Mouse (Mus musculus): ENCODE results near the gene Cgnl1.
"Not testable (repeated sequence)": the region's sequence is repeated elsewhere in the genome, so short reads cannot be mapped to it uniquely, and the experiment has no call there.

Gene Cgnl1

GRCm38 (mm10) chr9:71623871-71624569 lies 147.4 kb downstream of the Cgnl1 start:
- DNase-seq (ENCODE audit: low spot score) = no peak

GRCm38 (mm10) chr9:71622593-71622992 lies 148.8 kb downstream of the Cgnl1 start:
- no peak for DNase-seq (ENCODE audit: low spot score)

- DNase-seq (ENCODE audit: low spot score) = no peak
Measured at GRCm38 (mm10) chr9:71621968-71622367, 149.4 kb downstream of the Cgnl1 start.

GRCm38 (mm10) chr9:71620116-71620515 lies 151.3 kb downstream of the Cgnl1 start:
- not testable (repeated sequence) for DNase-seq (ENCODE audit: low spot score)

GRCm38 (mm10) chr9:71617363-71617762 lies 154.0 kb downstream of the Cgnl1 start:
- DNase-seq (ENCODE audit: low spot score) = peak; percentile 27

- peak; percentile 69 for DNase-seq (ENCODE audit: low spot score)
Measured at GRCm38 (mm10) chr9:71616185-71616584, 155.2 kb downstream of the Cgnl1 start.

GRCm38 (mm10) chr9:71614643-71615042 lies 156.8 kb downstream of the Cgnl1 start:
- peak; percentile 44 for DNase-seq (ENCODE audit: low spot score)

GRCm38 (mm10) chr9:71612981-71613380 lies 158.4 kb downstream of the Cgnl1 start:
- DNase-seq (ENCODE audit: low spot score) = no peak

GRCm38 (mm10) chr9:71611876-71612275 lies 159.5 kb downstream of the Cgnl1 start:
- DNase-seq (ENCODE audit: low spot score) = no peak

GRCm38 (mm10) chr9:71609010-71609409 lies 162.4 kb downstream of the Cgnl1 start:
- DNase-seq (ENCODE audit: low spot score) = no peak

- DNase-seq (ENCODE audit: low spot score) = no peak
Measured at GRCm38 (mm10) chr9:71606296-71607057, 164.9 kb downstream of the Cgnl1 start.

GRCm38 (mm10) chr9:71604914-71605635 lies 166.3 kb downstream of the Cgnl1 start:
- DNase-seq (ENCODE audit: low spot score) = no peak

GRCm38 (mm10) chr9:71599861-71600260 lies 171.5 kb downstream of the Cgnl1 start:
- DNase-seq (ENCODE audit: low spot score) = no peak

GRCm38 (mm10) chr9:71596888-71597287 lies 174.5 kb downstream of the Cgnl1 start:
- DNase-seq (ENCODE audit: low spot score) = no peak

- no peak for DNase-seq (ENCODE audit: low spot score)
Measured at GRCm38 (mm10) chr9:71592577-71593285, 178.7 kb downstream of the Cgnl1 start.

- peak; percentile 79 for DNase-seq (ENCODE audit: low spot score)
Measured at GRCm38 (mm10) chr9:71591938-71592548, 179.4 kb downstream of the Cgnl1 start, which contains the start of gene Myzap. Myzap (minus strand) TSS chr9:71592360.

- no peak for DNase-seq (ENCODE audit: low spot score)
Measured at GRCm38 (mm10) chr9:71591106-71591505, 180.3 kb downstream of the Cgnl1 start.

- no peak for DNase-seq (ENCODE audit: low spot score)
Measured at GRCm38 (mm10) chr9:71589771-71590170, 181.6 kb downstream of the Cgnl1 start.

- DNase-seq (ENCODE audit: low spot score) = no peak
Measured at GRCm38 (mm10) chr9:71588930-71589592, 182.3 kb downstream of the Cgnl1 start.

- no peak for DNase-seq (ENCODE audit: low spot score)
Measured at GRCm38 (mm10) chr9:71586408-71586807, 185.0 kb downstream of the Cgnl1 start.

- DNase-seq (ENCODE audit: low spot score) = no peak
Measured at GRCm38 (mm10) chr9:71582771-71583170, 188.6 kb downstream of the Cgnl1 start.

Measured in ovary, postnatal 14 days (tissue).